Mouse (Mus musculus) forebrain, embryonic 16.5 days (tissue): ENCODE measurements at regions not wholly inside any gene's neighbourhood (a gene's known extent, or its start where the extent isn't known, plus 50 kb on each side); places are given as distances from the start of the nearest gene placed in this dataset.

Experiments
- ATAC-seq: fragments of 200-750 bp; cut with Nextera tagmentation; 2 replicates; pipeline ENCODE4 v1.8.0; 2017; ENCODE audit warnings: mild to moderate bottlenecking, moderate library complexity
- H3K27ac ChIP-seq: fragments of 300-500 bp; sonication (generic); 2 replicates; pipeline ENCODE4 v1.5.1; 2014; ENCODE audit warnings: low read length, control low read depth
- H3K27me3 ChIP-seq: fragments of 300-500 bp; sonication (generic); replicated peaks from 2 replicates; pipeline ENCODE4 v1.6.1; 2014; ENCODE audit warnings: low read length; ENCODE audit not compliant: control insufficient read depth, insufficient read depth
- H3K36me3 ChIP-seq: fragments of 300-500 bp; sonication (generic); 2 replicates; pipeline ENCODE4 v1.6.1; 2014; ENCODE audit not compliant: control insufficient read depth, insufficient read depth
- H3K4me1 ChIP-seq: fragments of 300-500 bp; sonication (generic); replicated peaks from 2 replicates; pipeline ENCODE4 v1.6.1; 2014; ENCODE audit warnings: low read length; ENCODE audit not compliant: control insufficient read depth, insufficient read depth
- H3K4me2 ChIP-seq: fragments of 300-500 bp; sonication (generic); 2 replicates; pipeline ENCODE4 v1.6.1; 2014; ENCODE audit warnings: mild to moderate bottlenecking, low read length, control low read depth
- H3K4me3 ChIP-seq: fragments of 300-500 bp; sonication (generic); replicated peaks from 2 replicates; pipeline ENCODE4 v1.5.1; 2014; ENCODE audit warnings: mild to moderate bottlenecking, low read length, control low read depth
- H3K9ac ChIP-seq: fragments of 300-500 bp; sonication (generic); replicated peaks from 2 replicates; pipeline ENCODE4 v1.6.1; 2014; ENCODE audit warnings: low read depth, low read length, control low read depth
- H3K9me3 ChIP-seq: fragments of 300-500 bp; sonication (generic); 2 replicates; pipeline ENCODE4 v1.6.1; 2016; ENCODE audit warnings: low read length; ENCODE audit not compliant: control insufficient read depth
- WGBS: fragments of 180-500 bp; shearing (Covaris S2); extraction: QIAGEN DNeasy Blood & Tissue Kit; methylation state at CpG from one replicate; pipeline ENCODE4 v1.1.7; 2014; 5-methylcytosine and 5-hydroxymethylcytosine counted together

DNA sequence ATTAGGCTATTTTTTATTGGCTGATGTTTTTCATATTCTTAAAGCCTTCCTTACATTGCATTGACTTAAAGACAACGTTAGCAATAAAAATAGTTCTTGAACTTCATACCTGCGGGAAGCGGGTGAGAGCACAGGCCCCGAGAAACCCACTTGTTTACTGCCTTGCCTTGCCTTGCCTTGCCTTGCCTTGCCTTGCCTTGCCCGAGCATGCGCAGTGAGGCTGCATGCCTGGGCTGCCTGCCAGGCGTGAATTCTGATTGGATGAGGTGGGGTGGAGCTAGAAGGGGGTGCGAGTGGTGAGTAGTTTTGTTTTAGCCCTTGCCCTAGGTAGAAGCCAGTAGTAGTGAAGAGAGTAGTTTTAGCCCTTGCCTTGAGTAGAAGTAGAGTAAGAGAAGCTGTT lies 792.4 kb downstream of the Tpm3-rs7 start:
- Histone ChIP-seq H3K27me3 (no peaks in the 10 kb centered on the region), H3K4me1 (no peaks in the 10 kb centered on the region), H3K9ac (no peak overlapping the region), H3K27ac (no peak overlapping the region), H3K4me3 (no peak overlapping the region), H3K4me2 (no peak overlapping the region), H3K36me3 (no peaks in the 10 kb centered on the region), H3K9me3 (no peaks in the 10 kb centered on the region)
- ATAC-seq, result no peak
- 77% methylated on average over 8 of the region's 8 CpGs for WGBS

DNA sequence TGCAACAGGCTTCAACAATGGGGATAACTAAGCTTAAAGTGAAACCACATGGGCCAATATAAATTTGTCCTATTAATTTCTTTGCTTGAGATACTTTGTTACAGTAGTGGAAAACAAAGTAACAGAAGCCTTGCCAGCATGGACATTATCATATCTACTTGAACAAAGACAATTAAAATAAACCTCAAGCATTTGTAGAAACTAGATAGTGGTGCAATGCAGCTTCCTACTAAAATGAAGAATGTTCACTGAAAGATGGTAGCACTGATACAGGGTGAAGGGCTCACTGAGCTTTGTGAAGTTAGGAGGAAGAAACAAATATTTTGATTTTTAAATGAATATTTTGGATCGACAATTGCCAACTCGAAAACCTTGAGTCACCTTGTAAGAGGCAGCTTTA lies 814.1 kb downstream of the Tpm3-rs7 start:
- Histone ChIP-seq H3K9ac (no peak overlapping the region), H3K4me3 (no peak overlapping the region), H3K36me3 (no peaks in the 10 kb centered on the region), H3K9me3 (no peaks in the 10 kb centered on the region), H3K27ac (no peak overlapping the region), H3K4me2 (no peak overlapping the region), H3K27me3 (no peaks in the 10 kb centered on the region), H3K4me1 (no peaks in the 10 kb centered on the region)
- 92% methylated on average over 2 of the region's 2 CpGs for WGBS
- ATAC-seq, result no peak

DNA sequence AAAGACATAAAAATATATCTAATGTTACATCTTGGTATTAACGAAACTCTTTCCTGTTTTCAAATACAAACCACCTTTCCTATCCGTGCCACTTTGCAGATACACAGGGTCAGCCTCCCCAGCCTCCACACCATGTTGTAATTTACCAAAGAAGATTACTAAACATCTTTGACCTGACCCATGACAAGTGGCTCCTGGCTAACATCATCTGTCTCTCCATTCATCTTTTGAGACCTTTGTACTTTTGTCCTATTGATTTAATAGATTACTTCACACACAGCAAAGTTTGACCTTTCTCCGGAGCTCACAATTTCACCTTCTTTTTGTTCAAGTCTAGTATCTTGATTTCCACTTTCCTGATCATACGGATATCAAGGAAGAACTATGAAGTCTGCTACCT lies 851.6 kb downstream of the Tpm3-rs7 start:
- ATAC-seq, result no peak
- Histone ChIP-seq H3K36me3 (no peaks in the 10 kb centered on the region), H3K4me1 (no peaks in the 10 kb centered on the region), H3K27ac (no peak overlapping the region), H3K9me3 (no peaks in the 10 kb centered on the region), H3K27me3 (no peaks in the 10 kb centered on the region), H3K4me2 (no peak overlapping the region), H3K9ac (no peak overlapping the region), H3K4me3 (no peak overlapping the region)
- WGBS, result 90% methylated on average over 4 of the region's 4 CpGs

DNA sequence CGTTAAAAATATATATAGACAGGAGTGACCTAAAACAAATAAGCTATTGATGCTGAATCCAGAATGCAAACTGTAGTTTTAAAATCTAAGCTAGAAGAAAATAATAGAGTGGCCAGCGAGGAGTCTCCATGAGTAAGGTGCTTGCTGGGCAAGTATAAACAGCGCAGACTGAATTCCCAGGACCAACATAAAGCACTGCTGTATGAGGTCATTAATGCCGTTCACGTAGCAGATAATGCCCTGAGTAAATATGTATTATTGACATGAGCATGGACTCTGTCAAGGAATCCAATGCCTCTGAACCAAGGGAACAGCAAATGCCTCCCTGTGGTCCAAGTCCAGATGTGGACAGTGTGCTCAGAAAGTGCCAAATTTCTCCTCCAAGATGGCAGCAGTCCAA lies 876.4 kb upstream of the Gpc5 start:
- H3K36me3 ChIP-seq, result no peaks in the 10 kb centered on the region
- no peak overlapping the region for H3K4me2 ChIP-seq
- H3K4me3 ChIP-seq, result no peak overlapping the region
- no peaks in the 10 kb centered on the region for H3K9me3 ChIP-seq
- no peak for ATAC-seq
- WGBS, result 88% methylated on average over 5 of the region's 5 CpGs
- no peaks in the 10 kb centered on the region for H3K4me1 ChIP-seq
- H3K9ac ChIP-seq, result no peak overlapping the region
- no peaks in the 10 kb centered on the region for H3K27me3 ChIP-seq
- H3K27ac ChIP-seq, result no peak overlapping the region

DNA sequence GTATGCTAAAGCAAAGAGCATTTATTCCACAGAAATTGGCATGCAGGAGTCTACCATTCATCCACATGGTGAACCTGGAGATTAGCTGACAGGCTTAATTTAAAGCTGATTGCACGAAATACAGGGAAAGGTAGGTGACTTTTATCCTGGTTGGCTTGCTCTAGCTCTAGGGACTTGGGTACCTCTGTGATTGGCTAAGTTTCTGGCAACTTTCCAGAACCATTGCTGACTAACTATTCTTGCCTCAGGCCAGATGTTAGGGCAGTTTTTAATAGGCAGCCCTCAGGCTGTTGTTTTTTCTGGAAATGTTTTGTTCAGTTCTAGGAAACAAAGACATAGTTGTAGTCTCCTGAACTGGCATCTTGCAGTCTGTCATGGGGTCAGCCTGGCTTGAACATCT lies 871.1 kb upstream of the Gpc5 start:
- no peak for ATAC-seq
- no peaks in the 10 kb centered on the region for H3K4me1 ChIP-seq
- 69% methylated on average over 1 of the region's 1 CpGs for WGBS

DNA sequence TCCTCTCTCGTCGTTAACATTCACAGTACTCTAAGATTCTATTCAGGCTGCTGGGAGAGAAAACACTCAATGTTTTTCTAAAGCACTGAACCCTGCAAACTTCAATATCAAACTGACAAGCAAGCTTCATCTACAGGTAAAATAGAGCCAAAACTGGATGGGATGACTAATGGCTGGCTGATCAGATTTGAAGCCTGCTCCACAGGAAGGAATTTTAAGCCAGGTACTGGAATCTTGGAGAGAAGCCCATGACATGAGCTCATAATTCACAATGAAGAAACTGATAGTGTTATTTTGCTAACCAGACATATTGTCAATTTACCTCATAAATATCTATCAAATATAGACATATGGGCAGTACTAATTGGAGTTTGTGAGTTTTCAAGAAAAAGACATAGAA lies 861.3 kb upstream of the Gpc5 start:
- Histone ChIP-seq H3K4me2 (no peak overlapping the region), H3K9ac (no peak overlapping the region), H3K4me3 (no peak overlapping the region), H3K9me3 (no peaks in the 10 kb centered on the region), H3K27me3 (no peaks in the 10 kb centered on the region), H3K4me1 (no peaks in the 10 kb centered on the region), H3K27ac (no peak overlapping the region), H3K36me3 (no peaks in the 10 kb centered on the region)
- 82% methylated on average over 2 of the region's 2 CpGs for WGBS
- ATAC-seq, result no peak

More for the DNA sequence above, 871.1 kb upstream of the Gpc5 start:
- Histone ChIP-seq H3K4me3 (no peak overlapping the region), H3K9me3 (no peaks in the 10 kb centered on the region), H3K27ac (no peak overlapping the region), H3K27me3 (no peaks in the 10 kb centered on the region), H3K9ac (no peak overlapping the region), H3K4me2 (no peak overlapping the region), H3K36me3 (no peaks in the 10 kb centered on the region)

DNA sequence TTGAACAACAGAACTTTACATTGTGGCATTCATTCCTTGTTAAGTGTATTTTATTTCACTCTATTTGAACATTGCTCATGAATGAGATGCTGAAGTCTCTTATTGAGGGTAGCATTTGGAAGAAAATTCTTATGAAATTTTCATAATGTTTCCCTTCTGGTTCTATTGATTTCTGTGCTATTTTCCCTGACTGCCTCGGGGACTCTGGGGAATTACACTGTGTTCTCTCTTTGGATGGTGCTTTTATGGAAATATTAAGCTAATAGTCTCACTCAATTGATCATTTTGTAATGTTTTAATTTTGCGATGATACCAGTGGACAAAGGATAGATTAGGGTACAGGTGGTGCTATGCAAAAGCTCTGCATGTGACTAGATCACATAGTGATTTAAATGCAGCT lies 837.0 kb upstream of the Gpc5 start:
- WGBS, result 84% methylated on average over 2 of the region's 2 CpGs
- Histone ChIP-seq H3K27ac (no peak overlapping the region), H3K4me3 (no peak overlapping the region), H3K4me2 (no peak overlapping the region), H3K36me3 (no peaks in the 10 kb centered on the region), H3K9ac (no peak overlapping the region), H3K9me3 (no peaks in the 10 kb centered on the region), H3K27me3 (no peaks in the 10 kb centered on the region), H3K4me1 (no peaks in the 10 kb centered on the region)
- no peak for ATAC-seq

DNA sequence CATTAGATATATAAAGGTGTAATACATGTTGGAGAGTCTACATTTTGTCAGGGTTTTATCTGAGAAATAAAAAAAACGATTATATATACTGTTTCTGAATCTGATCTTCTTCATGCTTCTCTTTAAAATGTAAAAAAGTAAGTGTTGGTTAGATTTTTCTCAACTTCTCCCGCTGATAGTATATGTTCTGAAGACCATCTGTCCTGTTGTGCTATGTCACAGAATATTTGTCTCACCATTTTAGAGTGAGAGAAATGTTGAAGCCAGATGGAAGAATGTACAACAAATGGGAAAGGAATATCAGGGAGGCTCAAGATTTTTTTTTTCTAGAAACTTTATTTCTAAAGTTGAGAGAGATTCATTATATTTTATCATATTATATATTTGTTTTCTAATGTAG lies 830.4 kb upstream of the Gpc5 start:
- Histone ChIP-seq H3K27me3 (no peaks in the 10 kb centered on the region), H3K4me2 (no peak overlapping the region), H3K9me3 (no peaks in the 10 kb centered on the region), H3K36me3 (no peaks in the 10 kb centered on the region), H3K9ac (no peak overlapping the region), H3K4me1 (no peaks in the 10 kb centered on the region), H3K27ac (no peak overlapping the region), H3K4me3 (no peak overlapping the region)
- no peak for ATAC-seq
- 72% methylated on average over 2 of the region's 2 CpGs for WGBS

DNA sequence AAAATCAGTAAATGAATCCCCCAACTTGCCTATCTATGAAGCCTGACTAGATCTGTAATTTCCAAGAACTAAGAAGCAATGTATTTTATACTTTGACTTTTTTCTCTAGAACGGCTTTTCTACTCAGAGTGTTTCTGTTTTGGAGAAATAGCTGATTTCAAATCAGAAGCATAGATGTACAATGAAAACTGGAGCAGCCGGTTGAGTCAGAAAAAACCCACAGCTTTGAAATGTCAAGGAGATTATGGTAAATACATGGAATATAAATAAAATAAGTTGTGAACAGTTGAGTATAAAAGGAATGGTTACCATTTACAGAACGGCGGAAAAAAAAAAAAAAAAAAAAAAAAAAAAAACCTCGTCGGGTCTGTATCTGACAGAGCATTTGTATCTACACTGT lies 791.4 kb upstream of the Gpc5 start:
- Histone ChIP-seq H3K4me3 (no peak overlapping the region), H3K9me3 (no peaks in the 10 kb centered on the region), H3K36me3 (no peaks in the 10 kb centered on the region), H3K9ac (no peak overlapping the region), H3K4me2 (no peak overlapping the region), H3K27me3 (no peaks in the 10 kb centered on the region), H3K27ac (no peak overlapping the region), H3K4me1 (no peaks in the 10 kb centered on the region)
- 89% methylated on average over 6 of the region's 6 CpGs for WGBS
- ATAC-seq, result no peak

DNA sequence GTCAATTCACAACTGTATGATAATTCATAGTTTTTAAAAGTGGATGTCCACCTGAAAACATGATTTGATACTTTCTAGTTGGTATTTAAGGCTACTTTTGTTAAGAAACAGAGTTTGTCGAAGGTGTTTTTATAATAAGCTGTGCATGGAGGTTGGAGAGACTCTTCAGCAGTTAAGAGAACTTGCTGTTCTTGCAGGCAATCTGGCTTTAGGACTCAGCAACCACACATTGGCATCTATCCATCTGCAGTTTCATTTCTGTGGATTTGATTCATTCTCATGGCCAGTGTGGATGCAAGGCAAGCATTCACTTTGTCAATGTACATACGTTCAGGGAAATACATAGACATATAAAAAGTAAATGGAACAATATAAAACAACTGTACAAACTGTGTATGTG lies 784.5 kb upstream of the Gpc5 start:
- no peaks in the 10 kb centered on the region for H3K4me1 ChIP-seq
- ATAC-seq, result no peak
- 90% methylated on average over 2 of the region's 2 CpGs for WGBS
- H3K4me3 ChIP-seq, result no peak overlapping the region
- no peak overlapping the region for H3K4me2 ChIP-seq
- H3K27me3 ChIP-seq, result no peaks in the 10 kb centered on the region
- H3K27ac ChIP-seq, result no peak overlapping the region
- H3K9ac ChIP-seq, result no peak overlapping the region
- no peaks in the 10 kb centered on the region for H3K9me3 ChIP-seq
- H3K36me3 ChIP-seq, result no peaks in the 10 kb centered on the region
